Mouse (Mus musculus): ENCODE data around the gene Oaz2. TPM values are rescaled to one million over a fixed set of nuclear protein-coding genes. Genes with fewer than 3 reads are reported as not detected.
"Not testable (repeated sequence)": the region's sequence is repeated elsewhere in the genome, so short reads cannot be mapped to it uniquely, and the experiment has no call there.

Gene Oaz2
- total RNA-seq, 2 experiments from 2014 or later, result 223 to 247 TPM

DNA sequence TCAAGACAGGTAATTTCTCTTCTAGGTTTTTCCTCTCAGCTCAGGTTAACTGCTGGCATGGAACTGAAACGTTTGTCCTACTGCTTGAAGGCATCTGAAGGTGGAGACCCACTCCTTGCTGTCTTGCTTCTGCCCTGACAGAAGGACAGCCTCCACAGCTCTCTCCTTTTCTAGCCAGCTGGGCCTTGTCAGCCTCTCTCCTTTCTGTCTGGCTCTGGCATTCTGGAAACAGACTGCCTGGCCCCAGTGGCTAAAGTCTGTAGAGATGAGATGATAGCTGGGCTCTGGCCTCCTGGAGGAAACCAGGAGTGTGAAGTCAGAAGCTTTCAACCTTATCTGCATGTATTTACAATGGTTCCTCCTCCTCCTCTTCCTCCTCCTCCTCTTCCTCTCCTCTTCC, 17.8 kb upstream of the Oaz2 start:
- no peak for DNase-seq (ENCODE audit: low spot score)

DNA sequence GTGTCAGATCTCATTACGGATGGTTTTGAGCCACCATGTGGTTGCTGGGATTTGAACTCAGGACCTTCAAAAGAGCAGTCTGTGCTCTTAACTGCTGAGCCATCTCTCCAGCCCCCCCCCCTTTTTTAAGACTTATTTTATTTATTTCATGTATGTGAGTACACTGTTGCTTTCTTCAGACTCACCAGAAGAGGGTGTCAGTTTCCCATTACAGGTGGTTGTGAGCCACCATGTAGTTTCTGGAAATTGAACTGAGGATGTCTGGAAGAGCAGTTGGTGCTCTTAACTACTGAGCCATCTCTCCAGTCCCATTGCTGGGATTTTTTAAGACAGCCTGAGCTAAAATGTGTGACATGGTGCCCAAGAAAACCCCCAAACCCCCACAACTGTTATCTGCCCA, 15.8 kb upstream of the Oaz2 start:
- not testable (repeated sequence) for DNase-seq (ENCODE audit: low spot score)

DNA sequence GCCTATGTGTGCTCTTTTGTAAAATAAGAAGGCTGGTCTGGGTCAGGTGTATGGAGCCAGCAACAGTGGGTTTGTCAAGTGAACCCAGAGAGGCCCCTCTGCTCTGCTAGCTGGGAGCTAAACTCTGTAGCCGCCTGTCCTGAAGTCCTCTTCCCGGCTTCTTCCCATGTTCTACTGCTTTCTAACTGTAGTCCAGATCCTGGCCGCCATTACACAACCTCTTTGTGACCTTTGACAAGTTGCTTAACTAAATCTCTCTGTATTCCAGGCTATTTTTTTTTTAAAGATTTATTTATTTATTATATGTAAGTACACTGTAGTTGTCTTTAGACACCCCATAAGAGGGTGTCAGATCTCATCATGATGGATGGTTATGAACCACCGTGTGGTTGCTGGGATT, 14.1 kb upstream of the Oaz2 start:
- no peak for DNase-seq (ENCODE audit: low spot score)

DNA sequence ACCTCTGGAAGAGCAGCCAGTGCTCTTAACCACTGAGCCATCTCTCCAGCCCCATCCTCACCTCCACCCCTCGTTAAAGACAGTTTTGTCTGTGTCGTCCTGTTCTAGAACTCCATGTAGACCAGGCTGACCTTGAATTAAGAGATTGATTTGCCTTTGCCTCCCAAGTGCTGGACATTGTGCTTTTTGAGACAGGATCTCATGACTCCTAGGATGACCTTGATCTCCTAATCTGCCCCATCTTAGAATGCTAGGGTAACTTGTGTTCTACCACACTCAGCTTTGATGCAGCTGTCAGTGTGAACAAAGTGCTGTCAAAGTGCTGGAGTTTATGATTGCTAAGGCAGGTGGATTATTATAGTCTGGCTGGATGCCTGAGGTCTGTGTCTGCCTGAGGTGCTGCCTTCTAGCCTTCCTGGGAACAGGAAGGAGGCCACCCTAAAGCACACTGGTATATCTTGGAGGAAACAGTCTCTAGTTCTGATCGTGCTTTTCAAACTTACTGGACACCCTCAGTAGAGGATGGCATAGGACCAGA, 13.0 kb upstream of the Oaz2 start:
- DNase-seq (ENCODE audit: low spot score), result no peak

DNA sequence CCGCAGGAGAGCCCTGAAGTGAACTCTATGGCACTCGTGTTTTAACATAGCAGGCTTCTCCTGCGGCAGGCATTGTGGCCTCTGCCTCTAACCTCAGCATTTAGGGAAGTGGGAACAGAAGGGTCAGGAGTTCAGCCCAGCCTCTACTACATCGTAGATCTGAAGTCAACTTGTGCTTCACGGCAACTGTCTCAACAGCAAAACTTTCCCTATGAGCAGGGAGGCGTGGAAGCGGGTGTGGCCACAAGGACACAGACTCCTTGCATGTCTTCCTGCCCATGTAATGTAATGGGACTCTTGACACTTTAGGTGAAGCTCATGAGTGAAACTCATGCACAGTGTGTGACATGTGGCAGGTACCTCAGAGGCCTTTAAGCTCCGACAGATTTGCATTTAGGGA, 12.3 kb upstream of the Oaz2 start:
- DNase-seq (ENCODE audit: low spot score), result no peak

DNA sequence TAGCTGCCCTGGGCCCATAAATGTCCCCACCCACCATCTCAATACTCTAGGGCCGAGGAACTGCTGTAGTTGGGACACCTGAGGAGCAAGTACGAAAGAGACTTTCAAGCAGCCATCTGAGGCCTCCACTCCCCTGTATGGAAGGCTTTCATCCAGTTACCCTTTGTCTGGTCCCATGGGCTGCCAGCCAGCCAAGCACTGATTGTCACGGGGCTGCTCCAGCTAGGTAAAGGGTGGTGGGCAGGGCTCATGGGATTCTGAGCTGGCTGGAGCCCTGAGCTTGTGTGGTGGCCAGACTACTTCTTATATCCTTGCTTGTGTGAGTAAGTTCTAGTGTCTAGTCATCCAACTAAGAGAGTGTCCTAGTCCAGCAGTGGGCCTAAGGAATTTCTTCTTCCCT, 10.6 kb upstream of the Oaz2 start:
- no peak for DNase-seq (ENCODE audit: low spot score)

DNA sequence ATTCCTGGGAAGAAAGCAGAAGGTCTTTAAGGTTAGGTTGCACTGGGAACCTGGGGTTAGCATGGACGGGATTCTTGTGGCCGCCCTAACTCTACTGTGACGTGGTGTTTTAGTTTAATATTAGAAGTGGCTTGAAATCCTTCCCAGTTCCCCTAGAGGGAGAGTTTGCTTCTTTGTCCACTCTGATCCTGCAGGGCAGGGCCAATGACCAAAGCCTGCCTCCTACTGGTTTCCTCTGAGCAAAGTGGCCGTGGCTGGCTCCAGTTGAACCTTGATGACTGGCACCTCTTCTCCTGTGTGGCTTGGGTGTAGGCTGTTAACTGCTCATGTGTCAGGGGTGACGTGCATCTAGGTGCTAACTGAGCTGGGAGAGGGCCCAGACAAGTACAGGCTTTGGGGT, 6.8 kb upstream of the Oaz2 start:
- no peak for DNase-seq (ENCODE audit: low spot score)

DNA sequence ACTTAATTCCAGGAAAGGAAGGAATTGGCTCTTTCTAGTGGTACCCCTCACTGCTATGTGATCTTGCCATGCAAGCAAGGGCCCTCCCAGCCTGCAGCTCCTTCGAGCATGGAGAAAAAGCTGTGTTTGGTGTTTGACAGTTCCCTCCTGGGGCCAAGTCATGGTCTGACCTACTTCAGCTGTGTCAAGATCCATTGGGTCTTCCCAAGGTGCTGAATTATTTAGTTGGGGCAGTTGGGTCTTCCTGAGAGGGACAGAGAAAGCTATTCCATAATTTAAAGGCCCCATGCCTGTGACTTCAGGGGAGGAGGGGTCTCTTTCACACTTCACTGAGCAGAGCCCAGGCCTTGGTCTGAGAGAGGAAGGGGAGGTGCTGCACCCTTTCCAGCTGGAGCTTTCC, 6.3 kb upstream of the Oaz2 start:
- no peak for DNase-seq (ENCODE audit: low spot score)

DNA sequence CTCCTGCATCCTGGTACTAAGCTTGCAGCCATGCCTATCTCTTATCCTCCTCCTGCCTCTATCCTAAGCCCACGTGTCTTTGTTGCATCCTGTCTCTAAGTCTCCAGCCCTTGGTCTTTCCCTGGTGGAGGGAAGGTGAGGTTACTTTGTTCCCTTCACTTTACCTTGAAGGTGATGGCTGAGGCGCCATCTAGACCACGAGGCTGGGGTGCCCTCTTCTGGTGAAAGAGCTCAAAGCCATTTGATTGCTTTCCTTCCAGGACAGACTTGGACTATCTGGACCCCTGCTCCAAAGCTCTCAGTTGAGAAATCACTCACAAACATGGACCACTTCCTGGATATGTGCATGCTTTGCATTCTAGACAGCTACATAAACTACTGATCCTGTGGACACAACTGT, 3.6 kb upstream of the Oaz2 start:
- peak; percentile 49 for DNase-seq (ENCODE audit: low spot score)

DNA sequence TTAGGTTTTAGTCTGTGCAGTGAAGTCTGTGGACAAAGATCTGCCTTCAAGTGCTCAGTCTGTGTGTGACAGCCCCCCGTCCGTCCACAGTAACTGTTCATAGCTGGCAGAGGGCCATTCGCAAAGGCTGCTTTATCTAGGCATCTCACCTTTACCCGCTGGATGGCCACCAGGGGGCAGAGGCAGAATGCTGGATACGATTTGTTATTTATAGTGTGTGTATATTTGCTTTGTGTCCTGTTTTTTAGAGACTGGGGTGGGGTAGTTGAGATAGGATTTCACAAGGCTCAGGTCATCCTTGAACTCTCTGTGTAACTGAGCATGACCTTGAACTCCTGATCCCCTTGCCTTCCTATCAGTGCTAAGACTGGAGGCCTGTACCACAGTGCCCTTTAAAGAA, 1.8 kb upstream of the Oaz2 start:
- DNase-seq (ENCODE audit: low spot score), result peak; percentile 77

DNA sequence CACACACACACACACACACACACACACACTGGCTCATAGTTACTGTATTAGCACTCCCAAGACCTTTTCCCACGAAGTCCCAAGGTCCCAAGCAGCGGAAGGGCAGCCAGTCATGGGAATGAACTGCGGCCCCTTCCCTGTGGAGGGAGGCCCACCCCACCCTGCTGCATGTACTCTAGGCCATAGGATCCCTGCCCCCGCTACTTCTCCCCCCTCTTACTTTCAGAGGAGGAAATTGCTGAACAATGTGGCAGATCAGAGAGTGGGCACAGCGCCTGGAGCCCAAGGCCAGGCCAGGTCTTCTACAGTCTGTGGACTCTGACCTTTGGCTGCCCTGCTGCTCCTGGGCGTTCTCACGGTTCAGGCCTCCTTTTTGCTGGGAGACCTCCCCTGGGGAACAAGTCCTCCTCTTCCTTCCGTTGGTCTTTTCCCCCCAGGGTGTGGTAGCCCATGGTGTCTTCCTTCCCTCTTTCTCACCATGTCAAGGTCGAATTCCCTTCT, 3.7 kb downstream of the Oaz2 start:
- DNase-seq (ENCODE audit: low spot score), result peak; percentile 50

DNA sequence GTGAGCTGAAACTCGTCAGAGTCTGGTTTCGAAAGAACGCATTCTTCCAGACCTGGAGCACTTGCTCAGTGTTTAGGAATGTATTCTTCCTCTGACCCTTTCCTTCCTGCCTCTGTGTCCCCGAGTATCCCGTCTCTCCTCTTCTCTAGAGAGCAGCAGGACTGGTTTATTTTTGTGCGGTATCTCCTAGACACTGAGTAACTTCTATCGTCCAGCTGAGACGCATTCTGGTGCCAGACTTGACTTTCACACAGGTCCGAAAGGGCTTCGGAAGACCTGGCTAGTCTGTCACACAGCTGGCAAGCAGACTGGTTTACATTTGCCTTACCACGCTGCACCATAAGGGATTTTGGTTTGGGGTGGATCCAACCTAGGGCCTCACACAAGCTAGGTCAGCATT, 5.2 kb downstream of the Oaz2 start:
- DNase-seq (ENCODE audit: low spot score), result no peak

DNA sequence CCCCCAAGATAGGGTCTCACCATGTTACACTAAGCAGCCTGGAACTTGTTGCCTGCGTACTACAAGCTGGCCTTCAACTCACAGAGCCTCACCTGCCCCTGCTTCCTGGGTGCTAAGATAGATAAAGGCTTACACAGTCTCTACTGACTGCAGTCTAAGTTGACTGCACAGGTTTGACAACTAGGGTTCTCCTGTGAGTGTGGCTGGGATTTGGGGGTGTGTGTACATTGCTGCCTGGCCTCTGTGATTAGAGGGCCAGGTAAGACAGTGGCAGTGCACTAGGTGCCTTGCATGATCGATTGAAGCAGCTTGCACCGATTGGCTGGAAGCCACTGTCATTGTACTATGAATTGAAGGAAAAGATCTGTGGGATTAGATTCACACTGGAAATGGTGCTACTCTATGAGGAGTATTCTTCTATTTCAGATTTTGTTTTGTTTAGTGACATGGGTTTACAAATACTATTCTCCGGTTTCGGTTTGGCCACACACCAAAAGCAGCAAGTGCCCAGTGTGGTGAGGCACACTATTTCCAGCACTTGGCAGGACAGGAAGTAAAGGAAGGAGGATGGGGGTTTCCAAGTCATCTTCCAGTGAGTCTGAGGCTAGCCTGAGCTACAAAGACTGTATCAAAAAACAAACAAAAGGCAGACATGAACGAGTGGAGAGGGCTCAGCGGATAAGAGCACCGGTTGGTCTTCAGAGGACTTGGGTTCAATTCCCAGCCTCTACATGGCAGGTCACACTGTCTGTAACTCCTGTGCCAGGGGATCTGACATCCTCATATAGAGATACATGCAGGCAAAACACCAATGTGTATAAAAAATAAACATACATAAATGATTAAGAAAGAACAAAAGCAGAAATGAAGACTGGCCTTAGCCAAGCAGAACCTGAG, 7.9 kb downstream of the Oaz2 start:
- peak; percentile 38 for DNase-seq (ENCODE audit: low spot score)

DNA sequence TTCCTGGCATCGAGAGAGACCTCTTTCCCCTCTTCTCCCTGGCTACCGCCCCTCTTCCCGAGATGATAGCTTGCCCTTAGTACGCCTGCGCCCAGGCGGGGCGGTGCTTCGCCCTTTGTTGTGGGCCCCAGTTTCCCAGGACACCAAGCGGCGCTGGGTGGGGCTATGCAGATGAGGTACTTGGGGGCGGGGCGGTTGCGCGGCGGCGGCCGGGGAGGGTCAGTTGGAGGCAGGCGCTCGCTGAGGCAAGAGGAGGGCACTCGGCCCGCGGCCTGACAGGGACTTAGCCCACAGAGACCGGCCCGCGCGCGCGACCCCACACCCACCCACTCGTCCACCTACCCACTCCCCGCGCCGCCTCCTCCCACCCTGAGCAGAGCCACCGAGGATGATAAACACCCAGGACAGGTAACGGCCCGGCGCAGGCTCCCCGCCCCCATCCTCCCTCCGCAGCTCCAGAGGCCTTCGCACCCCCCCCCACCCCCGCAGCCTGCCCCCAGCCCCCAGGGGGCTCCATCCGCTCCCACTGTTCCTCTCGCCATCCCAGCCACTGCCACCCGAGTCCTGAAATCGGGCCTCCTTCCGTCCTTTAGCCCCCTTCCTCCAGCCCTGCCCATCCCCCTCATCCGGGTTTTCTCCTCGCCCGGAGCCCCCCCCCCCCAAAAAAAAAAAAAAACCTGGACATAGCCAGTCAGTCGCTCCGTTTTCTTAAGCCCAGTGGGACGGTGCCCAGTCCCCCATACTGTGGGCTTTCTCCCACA, 8.7 kb downstream of the Oaz2 start:
- peak; percentile 97 for DNase-seq (ENCODE audit: low spot score)

DNA sequence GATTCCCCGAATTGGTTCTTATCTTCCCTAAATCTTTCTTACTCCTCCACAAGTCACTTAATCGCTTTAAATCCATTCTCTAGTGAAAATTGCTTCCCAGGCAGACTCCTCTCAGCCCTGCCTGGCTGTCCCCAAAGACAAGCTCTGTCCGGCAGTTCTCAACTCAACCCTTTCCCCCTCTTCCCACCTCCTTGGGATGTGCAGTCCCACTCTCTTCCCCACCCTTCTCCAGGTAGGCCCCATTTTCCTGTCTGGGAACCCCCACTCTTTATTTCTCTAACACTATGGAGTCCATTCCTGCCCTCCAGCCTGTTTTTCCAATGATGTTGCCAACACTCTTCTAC, 9.3 kb downstream of the Oaz2 start:
- DNase-seq (ENCODE audit: low spot score), result no peak

DNA sequence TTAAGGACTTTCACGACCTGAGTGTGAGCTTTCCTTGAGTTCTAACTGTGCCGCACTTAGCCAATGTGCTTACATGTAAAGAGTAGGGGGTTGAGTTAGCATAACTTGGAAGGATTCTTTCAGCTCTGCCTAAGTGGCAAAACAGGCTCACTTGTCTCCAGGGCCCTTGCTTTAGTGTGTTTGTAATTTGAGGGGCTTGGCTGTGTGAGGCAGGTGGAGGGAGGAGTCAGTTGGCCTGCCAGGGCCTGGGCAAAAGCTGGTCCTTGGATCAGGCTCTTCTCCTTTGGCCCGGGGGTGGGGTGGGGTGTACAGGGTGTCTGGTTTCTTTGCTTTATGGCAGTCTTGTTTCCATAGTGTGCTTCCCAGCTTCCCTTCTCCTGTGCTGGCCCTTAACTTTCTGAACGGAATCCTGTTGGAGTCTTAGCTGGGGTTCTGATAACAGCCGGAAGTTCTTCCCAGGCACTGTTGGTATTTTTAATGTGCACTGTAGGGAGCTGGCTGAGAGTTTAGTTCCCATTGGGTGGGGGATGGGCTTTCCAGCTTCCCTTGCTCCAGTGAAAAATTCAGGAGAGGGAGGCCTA, 11.5 kb downstream of the Oaz2 start:
- DNase-seq (ENCODE audit: low spot score), result peak; percentile 74

DNA sequence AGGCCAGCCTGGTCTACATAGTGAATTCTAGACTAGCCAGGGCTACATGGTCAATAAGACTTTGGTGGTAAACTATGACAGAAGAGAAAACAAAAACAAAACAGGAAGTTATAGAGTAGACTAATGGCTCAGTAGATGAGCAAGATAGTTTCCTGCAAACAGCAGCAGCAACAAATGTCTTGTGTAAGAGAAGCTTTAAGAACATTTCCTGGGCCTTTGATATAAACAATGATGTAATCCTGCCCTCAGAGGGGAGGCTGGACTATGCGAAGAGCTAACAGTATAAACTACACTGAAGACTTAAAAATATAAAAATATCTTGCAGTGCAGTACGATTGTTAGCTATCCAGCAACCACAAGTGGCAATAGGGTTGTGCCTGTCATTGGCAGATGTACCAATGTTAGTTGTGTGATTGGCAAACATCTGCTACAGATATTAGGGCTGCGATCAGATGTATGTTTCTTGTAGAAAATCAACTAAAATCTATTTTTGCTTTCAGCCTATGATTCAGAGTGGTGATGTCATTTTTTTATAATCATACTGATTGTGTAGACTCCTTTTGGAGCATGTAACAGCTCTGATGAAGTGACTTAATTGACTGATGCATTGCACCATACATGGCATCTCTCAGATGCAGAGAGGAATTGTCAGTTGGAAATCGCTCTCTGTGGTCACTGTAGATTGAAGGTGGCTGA, 13.3 kb downstream of the Oaz2 start:
- DNase-seq (ENCODE audit: low spot score), result no peak

DNA sequence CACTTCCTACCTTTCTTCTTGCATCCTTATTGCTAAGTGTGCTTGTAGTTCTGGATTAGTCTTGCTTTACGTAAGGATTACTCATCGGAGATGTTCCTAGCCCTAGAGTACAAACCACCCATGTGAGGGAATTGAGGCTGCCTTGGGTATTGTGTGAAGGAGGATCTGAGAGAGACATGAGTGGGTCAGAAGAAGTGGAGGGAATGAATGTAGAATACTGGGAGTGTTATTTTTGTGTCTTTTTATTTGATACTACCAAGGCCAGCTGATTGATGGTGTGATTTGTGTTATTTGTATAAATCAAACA, 13.8 kb downstream of the Oaz2 start:
- DNase-seq (ENCODE audit: low spot score), result no peak

DNA sequence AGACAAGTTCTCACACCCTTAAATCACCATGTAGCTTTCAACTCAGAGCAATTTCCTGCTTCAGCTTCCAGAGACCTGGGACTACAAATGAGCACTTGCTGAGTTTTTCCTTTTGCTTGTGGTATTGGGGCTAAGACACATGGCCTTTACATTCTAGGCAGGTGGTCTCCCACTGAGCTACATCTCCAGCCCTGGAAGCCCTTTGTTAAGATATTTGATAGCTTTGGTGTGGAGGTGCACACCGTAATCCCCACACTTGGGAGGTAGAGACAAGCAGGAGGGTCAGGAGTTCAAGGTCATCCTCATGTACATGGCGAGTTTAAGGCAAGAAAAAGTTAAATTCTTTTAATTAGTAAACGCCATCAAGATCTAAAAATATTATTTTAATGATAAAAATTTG, 14.4 kb downstream of the Oaz2 start:
- no peak for DNase-seq (ENCODE audit: low spot score)

DNA sequence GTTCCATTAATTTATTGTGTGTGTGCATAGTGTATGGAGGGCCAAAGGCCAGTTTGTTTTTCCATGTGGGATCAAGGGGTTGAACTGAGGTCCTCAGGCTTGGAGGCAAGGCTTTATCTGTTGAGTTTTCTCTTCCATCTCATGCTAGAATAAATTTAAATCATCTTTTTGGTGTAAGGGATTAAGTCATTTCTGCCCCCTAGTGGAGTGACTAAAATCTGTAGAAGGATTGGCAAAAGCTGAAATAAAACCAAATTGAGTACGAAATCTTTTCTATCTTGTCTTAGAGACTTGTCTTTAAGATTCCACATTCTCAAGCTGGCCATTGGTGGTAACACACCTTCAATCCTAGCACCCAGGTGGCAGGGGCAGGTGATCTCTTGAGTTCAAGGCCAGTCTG, 15.2 kb downstream of the Oaz2 start:
- peak; percentile 36 for DNase-seq (ENCODE audit: low spot score)

DNA sequence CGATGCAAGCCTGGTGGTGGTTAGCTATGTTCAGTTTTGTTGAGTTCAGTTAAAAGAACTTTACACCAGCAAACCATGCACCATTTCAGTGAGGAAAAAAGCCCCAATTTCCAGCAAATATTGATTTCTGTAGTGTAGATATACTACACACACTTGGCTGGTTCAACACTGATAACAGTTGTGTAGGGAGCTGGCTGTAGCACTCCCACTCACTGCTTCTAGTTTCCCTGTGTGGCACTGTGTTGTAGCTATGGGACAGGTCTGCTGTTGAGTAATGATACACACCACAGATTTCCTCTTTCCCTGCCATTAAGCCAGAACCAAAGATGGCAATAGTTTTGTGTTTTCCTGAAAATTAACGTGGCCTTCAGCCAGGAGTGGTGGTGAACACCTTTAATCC, 16.9 kb downstream of the Oaz2 start:
- no peak for DNase-seq (ENCODE audit: low spot score)

DNA sequence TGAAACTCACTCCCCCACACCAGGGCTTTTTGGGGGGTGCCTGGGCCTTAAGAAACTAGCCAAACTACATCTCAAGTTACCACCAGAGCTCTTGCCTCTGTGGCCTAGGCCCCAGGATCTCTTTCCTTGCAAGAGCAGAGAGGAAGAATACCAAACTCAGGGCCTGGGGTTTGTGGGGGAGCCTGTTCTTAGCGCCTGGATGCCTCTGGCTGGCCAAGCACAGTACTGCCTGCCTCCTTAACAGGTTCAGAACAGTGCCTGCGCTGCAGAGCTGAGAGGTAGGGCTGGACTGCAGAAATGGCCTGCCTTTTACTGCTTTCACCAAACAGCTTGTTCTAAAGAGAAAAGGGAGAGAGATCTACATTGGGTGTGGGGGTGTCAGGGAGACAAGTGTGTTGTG, 22.1 kb downstream of the Oaz2 start:
- DNase-seq (ENCODE audit: low spot score), result not testable (repeated sequence)

Data from gastrocnemius, adult 18-20 months (tissue).